Mouse (Mus musculus) lung, postnatal 0 days (tissue): ENCODE results near the gene Pcgf1.

ENCODE experiments used
- CTCF ChIP-seq: IDR thresholded peaks from 2 replicates; pipeline ENCODE4 v1.5.1; 2016; ENCODE audit warnings: antibody characterized with exemption, mild to moderate bottlenecking
- EP300 ChIP-seq: IDR thresholded peaks from 2 replicates; pipeline ENCODE4 v1.6.1; 2016; ENCODE audit warnings: antibody characterized with exemption, mild to moderate bottlenecking, control low read depth

DNA sequence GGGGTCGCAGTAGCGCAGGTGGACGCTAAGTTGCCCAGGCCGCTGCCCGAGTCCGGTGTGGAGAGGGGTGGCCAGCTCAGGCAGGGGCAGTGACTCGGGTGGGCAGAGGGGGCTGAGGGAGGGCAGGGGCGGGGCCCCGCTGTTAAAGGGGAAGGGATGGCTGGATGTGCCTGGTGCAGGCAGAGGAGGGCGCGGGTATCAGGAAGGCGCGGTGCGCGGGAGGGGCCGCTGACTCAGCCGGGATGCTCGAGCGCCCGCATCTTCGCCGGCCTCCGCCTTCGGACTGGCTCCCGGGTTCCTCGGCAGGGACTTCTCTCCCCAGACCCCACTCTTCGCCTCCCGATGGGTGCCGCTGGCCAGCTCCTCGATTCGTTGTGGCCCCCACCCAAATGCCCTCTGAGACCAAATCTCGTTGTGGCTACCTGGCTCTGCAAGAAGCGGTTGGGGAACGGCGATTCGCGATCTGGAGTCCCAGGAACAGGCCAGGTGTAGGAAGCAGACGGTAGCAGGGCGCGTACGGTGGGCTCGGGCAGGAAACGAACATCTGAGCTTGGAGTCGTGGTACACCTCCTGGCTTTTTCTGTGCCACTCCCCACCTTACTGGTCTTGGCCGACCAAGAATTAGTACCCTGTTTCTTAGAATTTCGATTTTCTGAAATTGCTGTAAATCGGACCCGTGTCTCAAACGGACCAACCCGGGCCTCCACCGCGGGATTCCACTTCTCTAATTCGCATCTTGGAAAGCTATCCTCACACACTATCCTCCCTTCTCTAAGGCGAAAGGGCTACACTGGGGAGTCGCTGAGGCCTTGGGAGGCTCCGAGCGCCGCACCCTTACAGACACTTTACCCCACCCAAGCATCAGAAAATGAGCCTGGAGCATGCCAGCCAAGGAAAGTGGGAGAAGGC is 7.1 kb upstream of the Pcgf1 start:
- no peak for TF ChIP-seq CTCF
- TF ChIP-seq EP300 = no peak
